Mouse (Mus musculus) CH12F3 (cell line): ENCODE data around the gene Gm17018.

Experiments used
- in situ Hi-C: fragments of 300-500 bp; cut with MboI; formaldehyde crosslinking; loops from 2 replicates; pipeline ENCODE4 v1.14.3; 2020; ENCODE audit warnings: low sequenced_read_pairs

The Gm17018 gene

DNA sequence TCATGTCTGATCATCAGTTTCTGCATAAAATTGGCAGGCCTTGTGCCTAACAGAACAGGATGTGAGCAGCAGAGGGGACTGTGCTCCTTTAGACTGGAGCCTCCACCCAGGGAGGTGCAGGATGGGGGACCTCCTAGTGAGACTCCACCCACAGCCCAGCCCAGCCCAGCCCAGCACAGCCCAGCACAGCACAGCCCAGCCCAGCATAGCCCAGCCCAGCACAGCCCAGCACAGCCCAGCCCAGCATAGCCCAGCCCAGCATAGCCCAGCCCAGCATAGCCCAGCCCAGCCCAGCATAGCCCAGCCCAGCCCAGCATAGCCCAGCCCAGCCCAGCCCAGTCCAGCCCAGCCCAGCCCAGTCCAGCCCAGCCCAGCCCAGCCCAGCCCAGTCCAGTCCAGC is 12.2 kb upstream of the Gm17018 start:
- in situ Hi-C loops: loop anchor here (10.0 kb wide), 1 partner anchor 323 kb away; no protein-coding TSS in a partner anchor

DNA sequence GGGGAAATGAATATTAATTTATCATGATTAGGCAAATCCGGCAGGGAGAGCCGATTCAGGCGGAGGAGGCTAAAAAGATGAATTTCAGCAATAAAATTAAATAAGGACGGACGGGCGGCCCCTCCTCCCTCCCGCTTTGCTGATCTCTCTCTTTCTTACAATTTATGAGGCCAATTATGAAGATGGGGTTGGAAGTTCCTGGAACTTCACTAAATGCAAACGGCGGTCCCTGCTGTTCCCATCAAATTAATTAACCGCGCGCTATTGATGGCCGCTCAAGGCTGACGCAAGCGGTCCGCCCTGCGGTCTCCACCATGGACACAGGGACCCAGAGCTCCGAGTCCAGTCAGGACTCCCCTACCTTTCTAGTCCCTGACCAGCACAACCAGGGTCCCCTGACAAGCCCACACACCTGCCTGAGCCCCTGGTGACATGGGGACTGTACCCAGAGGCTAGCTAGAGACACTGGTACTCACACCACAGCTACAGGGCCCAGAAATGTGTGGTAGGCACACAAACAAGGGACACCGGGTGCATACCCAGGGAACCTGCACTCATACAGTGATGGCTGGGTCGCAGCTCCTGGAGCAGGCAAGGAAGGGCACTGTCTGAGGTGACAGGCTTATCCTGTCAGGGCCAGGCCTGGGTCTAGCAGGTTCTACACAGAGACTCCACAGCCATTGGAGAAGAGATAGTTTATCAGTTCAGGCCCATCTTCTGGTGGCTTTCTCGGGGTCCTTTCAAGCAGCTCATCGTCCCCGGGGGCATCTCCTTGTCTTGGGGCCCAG is 11.1 kb upstream of the Gm17018 start:
- in situ Hi-C loops: loop anchor here (10.0 kb wide), 1 partner anchor 325 kb away; no protein-coding TSS in a partner anchor

DNA sequence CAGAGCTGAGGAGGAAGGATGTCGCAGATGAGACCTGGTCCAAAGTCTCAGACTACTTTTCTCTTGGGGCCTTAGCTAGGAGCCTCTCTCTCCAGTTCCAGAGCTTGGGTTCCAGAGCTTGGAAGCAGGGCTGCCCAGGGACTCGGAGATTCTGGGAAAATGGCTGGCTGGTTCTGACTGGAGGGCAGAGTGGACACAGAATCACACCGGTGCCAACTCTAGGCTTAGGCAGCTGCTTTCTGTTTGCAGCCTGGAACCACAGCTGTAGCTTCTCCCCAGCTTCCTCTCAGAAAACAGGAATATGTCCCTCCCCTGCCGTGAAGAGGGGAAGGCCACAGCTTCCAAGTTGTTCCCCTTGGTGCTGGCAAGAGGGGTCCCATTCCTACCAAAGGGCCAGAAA is 10.5 kb upstream of the Gm17018 start:
- in situ Hi-C loops: loop anchor here (10.0 kb wide), 1 partner anchor 325 kb away; no protein-coding TSS in a partner anchor

DNA sequence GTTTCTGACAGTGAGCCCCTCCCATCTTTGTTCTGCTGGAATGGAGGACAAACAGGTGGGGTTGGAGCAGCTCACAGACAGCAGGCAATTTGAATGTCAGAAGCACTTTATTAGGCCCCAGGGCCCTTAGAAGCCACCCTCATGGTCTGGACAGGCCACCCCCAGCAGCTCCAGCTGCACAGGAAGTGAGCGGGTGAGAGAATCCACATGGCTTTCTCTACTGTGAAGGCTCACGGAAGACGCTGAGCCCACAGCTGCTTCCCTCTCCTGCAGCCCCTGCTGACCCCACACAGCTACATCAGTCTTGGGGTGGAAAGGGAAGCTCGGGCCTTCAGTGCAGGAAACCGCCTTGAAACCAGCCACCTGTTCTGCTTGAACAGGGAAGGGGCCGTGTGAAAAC is 8.2 kb upstream of the Gm17018 start:
- in situ Hi-C loops: no loop called here

DNA sequence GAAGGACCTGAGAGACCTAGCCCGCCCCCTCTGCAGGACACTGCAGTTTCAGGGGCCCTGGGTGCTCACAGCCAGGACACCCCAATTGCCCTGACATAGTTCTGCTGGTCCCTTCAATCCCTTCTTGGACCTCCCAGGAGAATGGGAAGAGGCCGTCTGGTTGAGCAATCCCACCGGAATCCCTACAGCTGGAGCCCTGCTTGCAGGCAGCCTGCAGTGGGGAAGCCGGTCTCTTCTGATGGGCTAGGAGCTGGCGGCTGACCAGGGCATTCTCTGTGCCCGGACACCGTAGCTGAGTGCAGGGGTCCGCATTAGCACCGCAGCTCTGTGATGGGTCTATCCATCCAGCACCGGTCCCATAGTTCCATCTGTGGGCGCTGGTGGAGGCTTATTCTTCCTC is 6.3 kb upstream of the Gm17018 start:
- in situ Hi-C loops: no loop called here

DNA sequence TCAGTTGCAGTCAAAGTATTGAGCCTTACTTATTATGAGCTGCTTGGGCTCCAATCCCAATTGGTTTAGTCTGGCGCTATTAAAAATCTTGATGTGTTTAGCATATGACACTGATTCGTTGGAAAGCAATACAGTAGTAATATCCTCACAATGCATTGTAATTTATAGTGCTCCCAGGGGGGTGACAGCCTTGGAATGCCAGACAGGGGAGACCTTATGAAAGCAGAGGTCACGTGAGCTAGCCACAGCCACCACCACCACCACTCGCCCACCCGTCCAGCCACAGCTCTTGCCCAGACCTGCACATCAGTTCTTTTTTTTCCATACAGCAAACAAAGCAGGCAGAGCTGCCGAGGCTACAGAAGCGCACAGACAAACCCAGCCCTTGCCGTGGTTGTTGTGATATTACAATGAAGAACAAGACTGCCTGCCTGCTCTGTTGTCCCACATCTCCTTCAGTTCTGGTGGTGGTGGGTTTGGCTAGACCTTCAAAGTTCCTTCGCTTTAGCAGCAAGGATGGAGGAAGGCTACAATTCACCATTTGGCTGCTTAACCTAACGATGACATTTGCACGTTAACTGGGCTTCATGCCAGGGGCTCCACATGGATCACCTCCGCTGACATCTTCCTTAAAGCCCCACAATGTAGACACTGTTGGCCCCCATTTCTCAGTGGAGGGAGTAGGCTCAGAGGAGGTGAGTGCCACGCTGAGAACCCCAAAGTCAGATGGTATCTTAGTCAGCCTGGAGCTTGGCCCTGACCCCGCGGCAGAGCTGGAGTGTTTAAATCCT is 5.7 kb downstream of the Gm17018 start:
- in situ Hi-C loops: no loop called here

DNA sequence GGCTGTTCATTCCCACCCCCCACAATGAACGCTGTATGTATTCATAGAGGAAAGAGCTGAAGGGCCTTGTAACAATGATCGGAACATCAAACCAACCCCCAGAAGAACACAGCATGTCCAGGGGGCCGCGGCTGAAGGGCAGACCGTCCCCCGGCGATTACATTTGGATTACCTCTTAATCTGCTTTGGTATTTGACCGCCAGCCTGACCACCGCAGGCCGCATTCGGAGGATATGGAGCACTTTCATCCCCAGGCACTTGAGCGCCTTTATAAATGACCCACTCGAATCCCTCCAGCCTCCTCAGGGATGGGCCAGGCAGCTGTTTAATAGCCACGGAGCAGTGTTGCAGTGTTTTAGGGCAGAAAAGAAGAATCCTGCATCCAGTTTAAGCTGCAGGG is 7.0 kb downstream of the Gm17018 start:
- in situ Hi-C loops: no loop called here

DNA sequence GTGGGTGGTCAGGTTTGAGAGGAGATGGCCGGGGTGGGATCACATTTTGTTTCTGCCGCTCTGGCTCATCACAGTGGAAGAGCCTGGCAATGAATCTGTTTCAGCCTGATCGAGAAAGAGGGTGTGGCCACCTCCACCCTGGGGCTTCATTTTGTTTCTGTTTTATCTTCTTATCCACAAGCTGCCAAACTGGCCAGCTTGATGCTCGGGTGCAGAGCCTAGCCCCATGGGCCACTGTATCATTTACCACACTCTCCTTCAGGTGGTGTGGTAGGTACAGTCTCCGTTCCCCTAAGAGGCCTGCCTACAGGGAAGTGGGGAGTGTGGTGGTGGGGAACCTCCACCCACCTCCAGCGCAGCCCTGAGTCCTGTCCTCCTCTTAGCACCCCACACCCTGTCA is 12.6 kb downstream of the Gm17018 start:
- in situ Hi-C loops: no loop called here

DNA sequence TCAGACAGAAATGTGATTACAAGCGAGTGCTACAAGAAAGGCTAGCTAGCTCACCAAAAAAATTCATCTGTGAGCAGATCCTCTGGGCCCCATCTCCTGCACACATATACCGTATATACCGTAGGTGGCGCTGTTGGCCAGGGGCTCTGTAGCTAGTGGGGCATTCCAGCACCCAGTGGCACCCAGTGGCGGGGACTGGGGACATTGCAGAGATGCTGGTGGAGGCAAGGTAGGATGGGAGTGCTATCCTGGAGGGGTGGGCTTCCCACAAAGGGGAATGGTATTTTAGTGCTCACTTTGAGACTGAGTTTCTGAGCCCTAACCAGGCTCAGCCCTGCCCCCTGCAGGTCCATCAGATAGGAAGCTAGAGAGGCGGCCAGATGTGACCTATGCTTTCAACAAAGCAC is 13.4 kb downstream of the Gm17018 start:
- in situ Hi-C loops: no loop called here

DNA sequence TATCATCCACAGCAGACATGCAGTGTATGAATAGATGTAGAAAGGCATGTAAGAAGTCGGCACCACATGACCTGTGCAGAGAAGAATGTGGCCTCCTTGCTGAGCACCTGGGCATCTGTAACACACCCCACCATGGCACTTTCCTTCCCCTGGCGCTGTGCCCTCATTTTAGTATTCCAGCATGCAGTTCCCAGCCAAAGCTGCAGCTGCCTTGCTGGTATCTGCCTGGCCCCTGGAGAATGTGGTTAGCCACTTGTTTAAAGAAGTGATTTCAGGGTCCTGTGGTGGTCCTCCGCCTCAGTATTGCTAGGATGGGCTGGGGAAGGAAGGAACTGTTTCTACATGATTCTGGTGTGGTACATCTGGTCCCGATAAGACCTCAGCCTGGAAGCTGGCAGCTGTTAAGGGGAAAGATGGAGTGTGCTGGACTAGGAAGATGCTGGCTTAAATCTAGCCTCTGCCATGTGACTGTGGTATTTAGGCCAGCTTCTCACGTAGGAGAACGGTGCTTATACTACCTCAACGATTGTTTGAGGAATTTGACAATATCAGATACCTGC is 14.0 kb downstream of the Gm17018 start:
- in situ Hi-C loops: no loop called here

DNA sequence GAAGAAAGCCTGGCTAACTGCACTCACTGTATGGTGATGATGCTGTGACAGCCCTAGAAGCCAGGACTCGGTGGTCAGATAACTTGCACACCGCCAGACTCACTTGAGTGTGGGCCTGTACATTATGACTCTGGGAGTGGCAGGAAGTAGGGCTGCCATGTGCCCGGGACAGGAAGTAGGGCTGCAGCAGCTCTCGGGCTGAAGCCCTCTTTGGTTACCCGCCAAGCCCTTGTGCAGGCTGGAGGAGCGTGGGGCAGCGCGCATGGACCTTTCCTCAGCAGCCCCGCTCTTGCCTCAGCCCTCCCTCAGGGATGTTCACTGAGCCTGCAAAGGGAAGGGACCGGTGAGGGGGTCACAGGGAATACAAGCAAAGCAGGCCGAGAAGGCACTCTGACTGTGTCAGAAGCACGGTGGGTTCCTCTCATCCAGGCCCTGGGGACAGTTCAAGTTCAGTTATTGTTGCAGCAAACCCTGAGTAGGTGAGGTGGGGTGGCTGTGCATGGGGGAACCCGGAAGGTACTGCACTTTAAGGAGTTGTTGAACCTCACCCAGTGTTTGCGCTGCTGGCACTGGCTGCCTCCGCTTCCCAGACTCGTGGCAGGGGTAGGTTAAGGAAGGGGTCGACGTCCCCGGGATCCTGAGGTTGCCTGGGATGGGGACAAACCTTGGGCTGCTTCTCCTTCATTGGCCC is 14.7 kb downstream of the Gm17018 start:
- in situ Hi-C loops: no loop called here

DNA sequence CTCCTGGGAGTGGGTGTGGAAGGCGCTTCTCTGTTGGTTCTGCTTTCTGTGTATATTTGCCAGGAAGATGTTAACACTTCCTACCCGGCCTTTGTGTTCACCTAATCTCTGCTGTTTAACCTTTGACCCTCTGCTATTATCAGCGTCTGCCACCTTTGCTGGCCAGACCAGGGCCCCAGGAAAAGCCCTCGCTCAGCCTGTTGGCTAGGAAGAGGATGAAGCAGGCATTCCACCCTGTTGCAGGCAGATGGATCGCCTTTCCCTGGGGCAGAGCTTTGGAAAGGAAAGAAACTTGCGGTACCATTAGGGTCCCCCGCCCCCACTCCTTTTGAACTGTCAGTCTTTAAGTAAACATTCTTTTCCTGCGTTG is 15.2 kb downstream of the Gm17018 start:
- in situ Hi-C loops: no loop called here

DNA sequence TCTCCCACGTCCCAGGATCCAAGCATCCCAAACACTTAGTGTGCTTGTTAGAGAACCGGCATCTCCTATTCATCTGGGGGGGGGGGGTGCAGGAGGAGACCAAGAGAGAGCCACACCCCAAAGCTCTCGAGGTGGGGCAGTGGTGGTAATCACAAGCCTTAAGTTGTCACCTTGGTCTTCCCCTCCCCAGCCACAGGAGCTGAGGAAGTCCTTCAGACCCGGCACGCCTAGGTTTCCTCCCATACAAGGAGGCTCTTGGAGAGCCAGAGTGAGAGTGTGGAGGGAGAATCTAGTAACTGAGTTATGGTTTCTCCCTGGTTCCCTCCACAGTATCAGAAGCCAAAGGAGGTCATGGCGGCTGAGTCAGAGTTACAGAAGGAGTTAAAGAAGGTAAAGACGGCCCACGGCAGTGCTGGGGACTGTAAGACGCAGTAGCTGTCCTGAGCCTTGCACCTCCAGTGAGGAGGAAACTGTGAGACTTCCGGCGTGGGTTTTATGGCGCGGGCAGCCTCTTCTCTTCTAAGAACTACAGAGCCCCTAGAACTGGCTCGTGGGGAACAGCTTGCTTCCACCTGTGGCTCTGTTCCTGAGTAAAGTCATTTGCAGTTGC is 16.8 kb downstream of the Gm17018 start:
- in situ Hi-C loops: no loop called here

DNA sequence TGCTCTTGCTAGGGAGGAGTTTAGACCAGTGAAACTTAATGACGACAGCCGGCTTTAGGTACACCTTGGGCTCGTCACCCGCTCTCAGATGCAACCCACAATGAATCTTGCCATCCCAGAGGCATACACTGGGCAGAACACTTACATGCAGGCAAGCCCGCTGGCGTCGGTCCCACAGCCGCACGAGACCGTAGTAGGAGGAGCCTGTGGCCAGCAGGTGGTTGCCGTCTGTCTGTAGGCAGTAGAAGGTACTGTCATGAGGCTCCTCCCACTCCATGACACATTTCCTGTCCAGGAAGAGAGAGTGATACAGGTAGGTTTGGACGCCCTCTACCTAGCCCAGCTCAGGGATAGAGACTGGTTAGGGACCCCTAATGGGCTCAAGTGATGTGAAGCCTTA is 18.6 kb downstream of the Gm17018 start:
- in situ Hi-C loops: no loop called here

DNA sequence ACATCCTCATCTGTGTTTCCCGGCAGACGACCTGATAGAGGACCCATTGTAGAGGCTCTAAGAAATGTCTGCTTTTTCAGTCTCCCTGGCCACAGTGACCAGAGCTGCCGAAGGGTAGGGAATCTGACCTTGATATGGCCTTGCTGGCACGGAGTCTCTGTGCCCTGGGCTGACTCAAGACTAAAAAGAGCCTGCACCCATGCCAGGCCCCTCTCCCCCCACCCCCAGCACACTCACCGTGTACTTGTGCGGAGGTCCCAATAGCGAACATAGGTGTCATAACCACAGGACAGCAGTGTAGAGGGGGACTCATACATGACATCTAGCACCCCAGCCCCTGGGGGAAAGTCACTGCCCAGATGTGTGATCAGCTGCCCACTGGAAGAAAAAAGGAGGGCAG is 19.0 kb downstream of the Gm17018 start:
- in situ Hi-C loops: no loop called here

DNA sequence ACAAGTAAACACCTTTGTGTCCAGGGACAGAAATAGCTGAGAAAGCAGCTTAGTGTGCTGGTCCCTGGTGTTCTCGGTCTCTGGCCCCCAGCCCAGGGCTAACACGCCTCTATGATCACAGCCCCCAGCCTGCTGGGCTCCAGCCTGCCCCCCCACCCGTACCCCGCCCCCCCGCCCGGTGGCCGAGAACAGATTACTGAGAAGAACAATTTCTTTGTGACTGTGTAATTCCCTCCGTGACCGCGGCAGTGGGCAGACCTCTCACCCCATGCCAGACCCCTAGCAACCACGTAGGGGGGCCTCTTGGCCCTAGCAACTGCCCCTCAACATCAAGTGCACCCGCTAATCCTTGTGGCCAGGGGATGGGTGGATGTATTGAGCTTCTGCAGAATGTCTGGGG is 19.8 kb downstream of the Gm17018 start:
- in situ Hi-C loops: no loop called here

DNA sequence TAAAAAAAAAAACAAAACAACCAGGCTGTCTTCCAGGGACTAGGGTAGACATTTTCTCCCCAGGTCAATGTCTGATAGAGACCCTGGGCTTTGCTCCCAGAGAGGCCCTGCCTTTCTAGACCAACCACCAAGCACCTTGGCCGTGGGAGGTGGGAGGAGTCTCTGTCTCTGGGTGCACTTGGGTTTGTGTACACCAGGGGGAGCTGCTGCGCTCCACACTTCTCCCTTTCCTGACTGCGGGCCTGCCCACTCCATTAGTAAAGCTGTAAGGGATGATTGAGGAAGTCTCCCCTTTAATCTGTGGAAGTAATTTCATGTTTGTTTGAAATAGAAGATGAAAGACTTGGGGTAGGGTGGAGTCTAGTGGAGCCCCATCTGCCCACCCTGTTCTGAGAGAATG is 20.8 kb downstream of the Gm17018 start:
- in situ Hi-C loops: no loop called here

DNA sequence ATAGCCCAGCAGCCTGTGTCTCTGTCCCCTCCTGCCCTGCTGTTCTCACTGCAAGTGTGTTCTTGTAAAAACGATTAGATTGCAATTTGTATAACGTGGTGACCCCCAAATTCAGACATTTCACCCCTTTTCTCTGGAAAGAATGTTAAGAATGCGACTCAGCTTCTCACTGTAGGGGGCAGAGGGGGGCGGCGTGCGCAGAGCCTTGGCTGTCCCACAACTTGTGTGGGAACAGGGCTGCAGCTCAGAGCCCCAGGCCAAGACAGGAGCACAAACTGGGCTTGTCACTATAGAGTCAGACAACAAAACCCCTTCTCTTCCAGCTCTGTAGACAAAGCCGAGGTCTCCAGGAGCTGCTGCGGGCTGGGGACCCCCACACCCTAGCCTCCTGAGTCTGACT is 21.7 kb downstream of the Gm17018 start:
- in situ Hi-C loops: no loop called here

DNA sequence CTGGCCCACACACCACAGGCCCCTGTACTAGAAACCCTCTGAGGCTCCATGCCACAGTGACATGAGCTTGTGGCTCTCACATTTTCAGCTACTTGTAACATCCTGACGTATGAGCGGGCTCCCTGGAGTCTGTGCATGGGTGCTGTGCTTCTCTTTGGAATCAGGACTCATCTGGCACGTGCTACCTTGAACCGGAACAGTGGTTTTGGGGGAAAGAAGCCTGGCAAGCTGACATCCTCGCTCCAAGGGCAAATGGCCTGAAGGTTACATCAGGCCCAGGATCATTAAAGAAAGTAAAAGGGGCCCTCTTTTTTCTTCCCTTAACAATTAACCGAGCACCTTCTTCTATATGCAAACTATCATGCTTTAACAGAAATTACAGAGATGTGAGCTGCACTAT is 22.7 kb downstream of the Gm17018 start:
- in situ Hi-C loops: no loop called here

DNA sequence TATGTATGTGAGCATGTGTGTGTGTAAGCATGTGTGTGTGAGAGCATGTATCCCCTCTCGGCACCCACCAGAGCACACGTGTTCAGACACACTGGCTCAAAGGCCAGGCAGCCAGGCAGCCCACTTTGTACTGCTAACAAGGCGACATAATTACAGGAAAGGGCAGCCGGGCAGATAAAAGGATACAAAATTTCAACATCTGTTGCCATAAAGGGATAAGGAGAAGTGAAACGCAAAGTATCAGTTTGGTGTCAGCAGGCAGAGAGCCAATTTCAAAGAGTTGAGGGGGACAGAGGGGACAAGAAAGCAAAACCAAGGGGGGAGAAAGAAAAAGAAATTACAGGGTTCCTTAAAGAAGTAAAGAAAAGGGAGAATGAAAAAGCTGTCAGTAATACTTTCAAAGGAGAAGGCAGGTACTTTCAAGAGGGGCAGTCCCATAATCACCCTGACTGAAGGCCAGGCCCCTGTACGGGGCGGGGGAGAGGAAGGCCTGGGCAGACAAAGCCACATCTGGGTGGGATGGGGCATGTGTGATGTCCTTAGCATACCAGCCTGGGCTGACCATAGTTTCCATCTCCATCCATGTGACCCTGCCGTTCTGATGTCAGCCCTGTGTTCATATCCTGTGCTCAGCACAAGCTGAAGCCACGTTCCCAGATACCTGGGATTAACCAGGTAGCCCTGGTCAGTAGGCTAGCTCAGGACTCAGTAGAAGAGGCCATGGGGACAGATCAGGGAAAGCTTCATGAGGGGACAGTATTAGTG is 24.6 kb downstream of the Gm17018 start:
- in situ Hi-C loops: no loop called here
